Mouse (Mus musculus) liver, adult (tissue): ENCODE data around the gene Car7.

Experiments
- GATA4 ChIP-seq: IDR thresholded peaks from 2 replicates; pipeline ENCODE4 v1.6.1; 2014; ENCODE audit warnings: mild to moderate bottlenecking, low read length; ENCODE audit not compliant: insufficient replicate concordance

The Car7 gene

DNA sequence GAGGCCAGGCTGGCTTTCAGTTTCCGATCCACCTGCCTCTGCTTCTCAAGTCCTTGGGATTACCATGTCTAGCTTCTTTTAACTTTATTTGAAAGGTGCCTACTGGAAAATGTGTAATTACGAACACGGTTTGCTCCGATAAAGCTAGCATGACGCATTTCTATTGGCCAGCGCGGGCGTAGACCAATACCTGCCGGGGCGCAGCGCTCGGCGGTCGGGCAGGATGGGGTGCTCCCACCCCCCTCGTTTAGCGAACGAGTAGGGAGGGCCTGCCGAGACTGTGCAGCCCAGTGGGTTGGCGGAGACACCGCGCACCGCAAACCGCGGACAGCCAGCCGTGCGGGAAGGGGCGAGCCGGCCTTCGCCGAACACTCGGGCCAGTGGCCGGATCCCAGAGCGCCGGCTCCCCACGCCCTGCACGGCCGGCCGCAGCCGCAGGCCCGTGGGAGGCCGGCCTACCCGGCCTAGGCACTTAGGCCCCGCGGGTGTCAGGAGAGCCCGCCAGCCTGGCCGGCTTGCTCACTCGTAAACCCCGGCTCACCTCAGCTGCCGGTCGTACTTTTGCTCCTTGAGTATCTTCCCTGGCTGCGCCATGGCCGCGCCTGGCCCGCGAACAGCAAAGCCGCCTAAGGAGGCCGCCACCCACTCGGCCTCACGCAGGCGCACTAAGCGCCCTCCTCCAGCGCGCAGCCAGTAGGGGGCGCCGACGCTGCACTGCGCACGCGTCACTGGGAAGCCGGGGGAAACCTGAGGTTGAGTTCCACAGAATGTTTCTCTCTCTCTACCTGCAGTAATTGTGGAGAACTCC lies at the start of gene Car7, which contains the start of gene Nae1:
Gene Car7 (plus strand): TSS at position 719 of the 808 bp plus-strand sequence.
Gene Nae1 (minus strand): TSS at position 667 of the 808 bp plus-strand sequence.
- TF ChIP-seq GATA4, result no peak; the same call in 1 of the 2 replicates

DNA sequence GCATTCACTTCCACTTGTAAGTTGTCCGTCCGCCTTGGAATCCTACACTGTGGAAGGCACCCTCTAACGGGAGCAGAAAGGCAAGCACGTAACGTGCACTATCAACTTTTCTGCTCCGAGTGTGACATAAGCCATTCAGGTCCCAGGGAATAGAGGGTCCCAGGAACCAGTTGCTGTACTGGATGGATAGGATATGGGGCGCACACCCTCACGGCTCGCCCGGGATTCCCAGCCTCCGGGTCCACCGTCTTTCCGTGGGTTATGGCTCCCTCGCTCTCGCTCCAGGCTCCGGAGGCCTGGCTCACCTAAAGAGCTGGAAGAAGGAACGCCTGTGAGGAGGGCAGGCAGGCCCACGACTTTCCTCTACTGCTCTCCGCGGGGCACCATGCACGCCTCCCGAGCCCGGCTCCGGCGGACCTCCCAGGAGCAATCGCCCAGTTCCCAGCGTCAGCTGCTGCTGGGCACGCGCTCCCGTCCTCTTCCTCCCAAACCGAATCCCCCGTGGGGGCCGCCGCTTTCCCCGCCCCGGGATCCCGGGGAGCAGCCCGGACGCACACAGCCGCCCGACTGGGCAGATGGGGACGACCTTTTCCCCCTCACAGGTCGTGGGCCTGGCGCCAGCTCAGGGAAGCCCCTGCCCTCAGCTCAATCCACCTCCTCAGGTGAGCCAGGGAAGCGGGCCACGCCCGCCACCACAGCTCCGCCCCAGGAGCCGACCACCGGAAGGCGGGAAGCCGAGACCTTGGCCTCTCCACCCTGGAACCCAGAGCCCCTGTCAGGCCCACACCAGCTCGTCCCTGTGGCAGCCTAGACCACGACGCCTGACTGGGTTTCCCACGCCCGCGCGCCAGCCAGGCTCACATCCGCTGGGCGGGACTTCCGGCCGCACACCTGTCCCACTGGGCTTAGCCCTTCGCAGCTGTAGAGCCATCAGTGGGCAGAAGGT lies 25.2 kb upstream of the Car7 start, which contains the start of gene Terb1:
Gene Terb1 (minus strand): TSS at position 850 of the 946 bp plus-strand sequence.
- TF ChIP-seq GATA4, result no peak

DNA sequence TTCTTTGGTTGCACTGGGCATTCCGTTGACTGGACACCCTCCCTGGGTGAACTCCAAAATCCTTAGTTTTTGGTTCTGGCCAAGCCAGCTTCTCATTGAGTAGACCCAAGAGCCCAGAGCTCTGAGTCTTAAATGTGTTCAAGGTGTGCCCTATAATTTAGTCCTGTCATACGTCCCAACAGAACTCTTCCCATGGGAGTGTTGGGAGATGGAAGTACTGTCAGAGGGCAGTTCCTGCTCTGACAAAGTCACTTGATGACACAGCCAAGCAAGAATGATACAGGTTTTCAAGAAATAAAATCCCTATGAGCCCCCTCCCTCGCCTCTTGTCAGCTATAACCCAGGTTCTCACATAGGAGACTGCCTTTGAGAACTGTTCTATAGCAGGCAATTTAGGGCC lies 24.4 kb upstream of the Car7 start:
- TF ChIP-seq GATA4, result no peak

DNA sequence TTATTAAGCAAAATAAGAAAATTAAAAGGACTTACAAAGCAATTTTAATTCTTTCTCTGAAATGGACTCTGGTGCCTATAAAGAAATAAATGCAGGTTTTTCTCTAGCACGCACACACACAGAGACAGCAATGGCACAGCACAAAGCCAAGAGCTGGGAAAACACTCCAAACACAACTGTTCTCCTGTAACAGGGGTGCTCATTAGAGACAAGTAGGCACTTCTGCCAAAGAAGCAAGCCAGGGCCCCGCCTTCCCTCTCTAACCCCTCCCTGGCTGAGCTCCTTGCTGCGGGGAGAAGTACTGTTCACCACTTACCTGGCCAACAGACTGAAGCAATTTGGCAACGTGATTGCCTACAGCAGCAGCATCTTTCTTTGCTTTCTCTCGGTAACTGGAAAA lies 16.6 kb upstream of the Car7 start:
- TF ChIP-seq GATA4, result no peak

DNA sequence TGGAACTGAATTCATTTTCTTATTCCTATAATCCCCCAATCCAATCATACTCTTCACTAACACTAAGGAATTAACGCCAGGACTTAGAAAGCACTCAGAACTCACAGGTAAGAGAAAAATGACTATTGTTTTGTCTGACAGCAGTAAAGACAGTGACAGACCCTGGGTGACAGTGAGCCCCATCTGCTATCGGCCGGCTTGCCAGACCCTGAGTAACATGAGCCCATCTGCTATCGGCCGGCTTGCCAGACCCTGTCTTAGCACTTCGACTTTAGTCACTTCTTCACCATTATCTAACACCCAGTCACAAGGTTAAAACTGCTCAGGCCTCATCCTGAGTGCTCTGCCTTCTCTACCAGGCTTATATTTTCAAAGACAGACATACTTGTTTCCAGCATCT lies 4.8 kb upstream of the Car7 start:
- no peak for TF ChIP-seq GATA4

DNA sequence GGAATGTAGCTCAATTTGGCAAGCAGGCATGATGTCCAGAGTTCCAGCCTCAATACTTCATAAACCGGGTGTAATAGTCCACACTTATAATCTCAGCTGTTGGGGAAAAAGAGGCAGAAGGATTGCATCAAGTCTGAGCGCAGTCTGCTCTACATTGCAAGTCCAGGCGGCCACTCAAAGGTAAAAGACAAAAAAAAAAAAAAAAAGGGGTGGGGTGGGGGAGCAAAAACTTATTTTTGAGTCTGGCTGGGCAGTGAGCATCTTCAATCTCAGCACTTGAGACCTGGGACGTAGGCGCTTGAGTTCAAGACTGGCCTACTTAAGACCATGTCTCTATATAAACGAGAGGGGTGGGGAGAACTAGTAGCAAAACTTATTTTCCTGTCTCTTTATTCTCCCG lies 938 bp upstream of the Car7 start:
- TF ChIP-seq GATA4, result no peak

DNA sequence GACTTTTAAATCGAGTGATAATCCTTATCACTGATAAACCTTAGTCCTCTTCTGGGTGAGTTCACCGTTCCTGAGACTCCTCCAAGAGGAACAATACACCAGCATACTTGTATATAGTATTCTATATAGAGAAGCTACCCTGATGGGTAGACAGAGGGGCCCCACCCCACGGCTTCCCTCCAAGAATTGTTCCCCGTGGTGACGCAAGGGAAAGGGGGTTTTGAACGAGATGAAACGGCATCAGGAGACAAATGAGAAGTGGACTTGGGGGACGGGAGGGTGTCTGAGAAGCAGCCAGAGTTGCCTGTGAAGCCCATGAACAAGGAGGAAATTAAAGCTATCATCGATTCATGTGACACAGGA lies 271 bp downstream of the Car7 start:
- TF ChIP-seq GATA4, result no peak

DNA sequence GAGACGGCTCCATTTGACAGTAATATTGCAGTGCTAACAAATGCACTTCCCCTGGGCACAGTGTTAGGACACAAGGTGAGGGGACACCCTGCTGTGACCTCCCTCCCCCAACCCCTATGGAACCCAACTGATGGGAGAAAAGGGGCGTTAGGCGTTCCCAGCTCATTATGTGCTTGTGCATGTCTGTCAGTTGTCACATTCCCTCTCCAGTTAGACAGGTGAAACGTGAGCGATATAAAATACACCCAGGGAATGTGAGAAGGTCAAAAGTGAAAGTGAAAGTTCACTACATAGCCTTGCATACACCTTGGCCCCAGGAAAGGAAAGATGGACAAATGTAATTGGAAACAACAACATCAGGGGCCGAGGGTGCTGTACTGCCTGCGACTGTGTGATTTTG lies 889 bp downstream of the Car7 start:
- no peak for TF ChIP-seq GATA4

DNA sequence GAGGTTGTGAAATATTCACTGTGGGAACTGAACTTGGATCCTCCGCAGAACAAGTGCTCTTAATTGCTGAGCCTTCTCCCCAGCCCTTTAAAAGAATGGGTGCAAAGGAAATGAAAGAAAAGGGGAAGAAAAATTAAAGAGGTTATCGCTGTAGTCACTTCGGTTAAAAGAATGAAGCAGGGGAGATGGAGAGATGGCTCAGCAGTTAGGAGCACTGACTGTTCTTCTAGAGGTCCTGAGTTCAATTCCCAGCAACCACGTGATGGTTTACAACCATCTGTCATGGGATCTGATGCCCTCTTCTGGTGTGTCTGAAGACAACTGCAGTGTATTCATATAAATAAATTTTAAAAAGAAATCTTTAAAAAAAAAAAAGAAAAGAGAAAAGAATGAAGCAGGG lies 1.5 kb downstream of the Car7 start:
- TF ChIP-seq GATA4, result no peak

DNA sequence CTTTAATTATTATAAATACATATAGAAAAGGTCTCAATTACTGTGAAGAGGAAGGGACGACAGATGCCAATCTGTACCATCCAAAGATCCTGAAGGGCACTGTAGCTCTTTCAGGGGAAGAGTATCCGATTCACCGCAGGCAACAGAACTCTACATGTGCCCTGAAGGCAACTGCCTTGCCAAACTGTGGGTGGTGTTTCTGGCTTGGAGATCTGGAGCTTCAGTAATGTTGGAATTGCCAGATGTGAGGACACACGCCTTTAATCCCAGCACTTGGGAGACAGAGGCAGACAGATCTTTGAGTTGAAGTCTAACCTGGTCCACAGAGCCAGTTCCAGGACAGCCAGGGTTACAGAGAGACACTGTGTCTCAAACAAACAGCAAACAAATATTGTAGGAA lies 4.4 kb downstream of the Car7 start:
- TF ChIP-seq GATA4, result no peak

DNA sequence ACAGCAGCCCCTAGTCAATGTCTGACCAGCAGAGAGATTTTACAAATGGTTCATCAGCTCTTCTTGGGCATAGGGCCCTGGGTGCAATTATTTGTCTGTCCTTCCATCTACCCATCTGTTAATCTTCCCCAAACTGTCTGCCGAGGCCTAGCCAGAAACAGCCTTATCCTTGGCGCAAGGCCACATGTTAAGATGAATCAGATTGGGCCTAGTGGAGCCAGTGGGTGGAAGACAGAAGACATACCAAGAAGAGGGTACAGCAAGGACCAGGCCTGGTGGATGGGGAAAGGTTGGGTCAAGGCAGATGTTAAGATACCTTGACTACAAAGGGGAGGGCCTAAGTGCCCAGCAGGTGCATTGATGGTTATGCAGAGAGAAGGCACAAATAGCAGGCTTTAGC lies 5.1 kb downstream of the Car7 start:
- no peak for TF ChIP-seq GATA4

DNA sequence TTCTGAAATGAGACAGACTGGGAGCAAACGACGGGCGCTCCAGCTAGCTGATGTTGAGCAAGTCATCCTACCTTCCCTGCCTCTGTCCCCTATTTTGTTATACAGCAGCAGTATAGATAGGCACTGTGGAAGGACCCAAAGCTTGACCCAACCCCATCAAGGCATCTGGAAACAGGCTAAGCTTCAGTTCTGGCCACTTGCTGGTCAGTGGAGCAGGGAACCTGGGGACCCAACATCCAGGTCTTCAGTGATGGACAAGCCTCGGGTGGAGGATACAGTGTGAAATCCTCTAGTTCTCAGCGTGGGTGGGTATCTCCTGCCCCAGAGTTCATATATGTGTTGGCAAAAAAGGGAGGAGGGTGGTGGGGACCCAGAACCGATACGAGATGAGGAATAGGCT lies 5.7 kb downstream of the Car7 start:
- TF ChIP-seq GATA4, result no peak

DNA sequence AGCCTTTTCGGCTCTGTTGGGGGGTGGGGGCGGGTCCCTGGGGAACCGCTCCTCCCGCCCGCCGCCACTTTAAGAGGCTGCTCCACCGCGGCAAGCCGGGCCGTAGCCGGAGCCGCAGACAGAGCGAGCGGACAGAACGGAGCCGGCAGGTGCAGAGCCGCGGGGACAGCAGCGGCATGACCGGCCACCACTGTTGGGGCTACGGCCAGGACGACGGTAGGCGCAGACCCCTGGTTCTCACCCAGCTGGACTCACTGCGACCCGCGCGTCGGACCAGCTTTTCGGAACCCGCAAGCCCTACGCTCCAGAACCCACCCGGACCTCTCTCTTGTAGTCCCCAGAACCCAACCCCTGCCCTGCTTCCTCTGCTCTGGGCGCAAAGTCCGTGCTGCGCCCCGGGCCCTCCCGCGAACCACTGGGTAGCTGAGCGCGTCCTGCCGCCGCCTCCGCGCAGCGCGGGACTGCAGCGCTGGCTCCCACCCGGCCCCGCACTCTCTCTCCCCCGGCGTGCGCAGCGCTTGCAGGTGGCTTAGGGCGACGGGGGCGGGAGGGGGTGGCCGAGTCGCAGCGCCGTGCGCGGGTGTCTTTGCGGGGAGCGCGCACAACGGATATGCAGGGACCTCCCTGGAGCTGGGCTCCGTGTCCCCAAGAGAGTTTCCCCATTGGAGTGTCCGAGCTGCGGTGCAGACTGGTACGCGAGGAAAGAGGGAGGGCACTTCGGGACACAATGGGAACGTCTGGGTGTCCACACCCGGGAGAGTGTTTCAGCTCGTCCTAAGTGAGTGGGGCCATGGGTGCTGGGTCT lies 6.4 kb downstream of the Car7 start:
- TF ChIP-seq GATA4, result no peak

DNA sequence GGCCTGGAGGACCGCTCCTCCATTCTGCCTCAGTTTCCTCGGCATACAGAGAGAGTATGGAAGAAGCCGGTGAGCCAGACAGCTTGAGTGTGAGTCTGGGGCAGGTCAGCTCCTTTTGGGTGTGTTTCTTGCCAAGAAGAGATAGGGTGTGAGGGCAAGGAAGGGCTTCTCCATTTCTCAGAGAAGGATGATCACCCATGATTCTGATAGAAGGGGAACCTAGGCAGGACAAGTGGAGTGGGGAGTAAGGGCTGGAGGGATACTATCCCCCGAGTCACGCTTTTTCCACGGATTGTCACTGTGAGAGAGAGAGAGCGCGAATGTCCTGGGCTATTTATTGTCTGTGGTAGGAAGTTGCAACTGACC lies 7.0 kb downstream of the Car7 start:
- TF ChIP-seq GATA4, result no peak

DNA sequence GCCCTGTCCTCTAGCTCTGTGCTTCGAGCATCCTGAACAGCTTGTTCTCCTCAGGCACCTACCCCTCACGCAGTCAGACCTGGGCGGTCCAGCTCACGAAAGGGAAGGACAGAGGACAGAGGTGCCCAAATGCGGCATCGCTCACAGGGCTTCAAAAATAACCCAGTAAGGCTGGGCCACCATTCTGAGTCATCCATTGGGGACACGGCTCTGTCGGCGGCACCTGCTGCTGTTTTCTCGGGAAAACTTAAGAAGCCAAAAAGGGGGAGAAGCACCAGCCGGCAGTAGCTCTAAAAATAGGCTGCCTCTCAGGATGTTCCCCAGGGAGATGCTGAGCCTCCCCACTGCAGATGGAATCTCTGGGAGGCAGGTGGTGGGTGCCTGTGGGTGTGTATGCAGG lies 7.7 kb downstream of the Car7 start:
- no peak for TF ChIP-seq GATA4
